In genomic region chr12:101007427-101007826, GRCm38 (mm10) we compare ENCODE assay signal across 11 mouse cellular contexts. TPM values are rescaled to one million over a fixed set of nuclear protein-coding genes. Genes with fewer than 3 reads are reported as not detected.
DNase-seq lines count a peak whose midpoint lies in the region; ATAC-seq lines count a peak whose summit lies in the region.
"Had no signal": no experiment of that assay in that cellular context is flagged by ENCODE, and none has a peak within 500 bp of the region (broad histone marks: within the 10 kb centered on the region; RNA-seq: fewer than 3 reads in every experiment).

No protein-coding gene starts in this region.

- H3K27me3 ChIP-seq in kidney, embryonic 15.5 days: no peaks in the 10 kb centered on the region
- no peaks in the 10 kb centered on the region for H3K27me3 ChIP-seq in kidney, embryonic 14.5 days (ENCODE audit: control insufficient read depth, insufficient read depth, low read length)

- DNase-seq in thymus, postnatal 4 days: peak; percentile 40
- no peak for DNase-seq in thymus, adult 18-20 months
- DNase-seq in right cerebral cortex, postnatal 10 days (ENCODE audit: low spot score in 2 of 2): no peak
- DNase-seq in right cerebral cortex, adult 2 months (ENCODE audit: low spot score in 2 of 2): no peak
- no peak for DNase-seq in layer of hippocampus, postnatal 25 days (ENCODE audit: extremely low spot score in 1 of 2, low spot score in 1 of 2)
- DNase-seq: kidney, adult 18-20 months; lung, adult 2 months had no signal

- H3K36me3 ChIP-seq in kidney, embryonic 15.5 days: no peaks in the 10 kb centered on the region
- H3K36me3 ChIP-seq in kidney, embryonic 14.5 days (ENCODE audit: control insufficient read depth, insufficient read depth, low read length): no peaks in the 10 kb centered on the region

- H3K27ac ChIP-seq in kidney, embryonic 15.5 days: peak overlapping the region; percentile 71
- H3K27ac ChIP-seq in kidney, embryonic 14.5 days (ENCODE audit: low read depth, low read length): no peak overlapping the region

- 0 out of 2 replicates have a peak overlapping the region, but pooled peaks have one; percentile 7 for H3K4me2 ChIP-seq in kidney, embryonic 15.5 days
- H3K4me2 ChIP-seq in kidney, embryonic 14.5 days (replicated peaks; ENCODE audit: low read depth, low read length): no peak overlapping the region
- H3K4me2 ChIP-seq: heart, embryonic 11.5 days had no signal

- no peak overlapping the region for H3K4me3 ChIP-seq in kidney, embryonic 15.5 days (replicated peaks)
- no peak overlapping the region for H3K4me3 ChIP-seq in kidney, embryonic 14.5 days (ENCODE audit: low read length)

- no peak overlapping the region for H3K9ac ChIP-seq in kidney, embryonic 15.5 days
- H3K9ac ChIP-seq in kidney, embryonic 14.5 days (ENCODE audit: low read depth, low read length): no peak overlapping the region

- WGBS in kidney, embryonic 15.5 days: 53% methylated on average over 9 of the region's 9 CpGs
- 60% methylated on average over 9 of the region's 9 CpGs for WGBS in kidney, embryonic 14.5 days

- H3K9me3 ChIP-seq in kidney, embryonic 15.5 days (replicated peaks): no peaks in the 10 kb centered on the region
- H3K9me3 ChIP-seq in kidney, embryonic 14.5 days (ENCODE audit: control insufficient read depth, low read length): no peaks in the 10 kb centered on the region

- ATAC-seq in kidney, embryonic 15.5 days (replicated peaks; ENCODE audit: low FRiP score): no peak
- ATAC-seq in kidney, embryonic 14.5 days (ENCODE audit: low FRiP score, low TSS enrichment): no peak
- ATAC-seq in inflammation-experienced regulatory T-cells, adult 6 months: peak; percentile 49

- H3K4me1 ChIP-seq in kidney, embryonic 15.5 days: peaks cover 91% of the 10 kb centered on the region
- peaks cover 59% of the 10 kb centered on the region for H3K4me1 ChIP-seq in kidney, embryonic 14.5 days (ENCODE audit: control insufficient read depth, insufficient read depth, low read length)

RNA-seq across cellular contexts. Expression of gene Ccdc88c, which starts 21.4 kb away (rescaled TPM):
- 12.5 and 12.7 TPM in 2 replicates for polyA plus RNA-seq in kidney, embryonic 15.5 days (2015; fragmentation: Nextera tagmentation; extraction: Ambion mirVana)
- polyA plus RNA-seq in kidney, embryonic 14.5 days (2014; fragmentation: Nextera tagmentation; extraction: Ambion mirVana): 10.4 and 15.3 TPM in 2 replicates
- polyA plus RNA-seq in inflammation-experienced regulatory T-cells, adult 6 months (2017; shearing (Covaris generic)): 10 to 100 TPM; 65.8 to 96.2 (median 95.7) TPM
- total RNA-seq in layer of hippocampus, postnatal 25 days (2021): 10 to 100 TPM; 26.7 to 40.1 TPM
